Mouse (Mus musculus) left cerebral cortex, postnatal 36 days (tissue): Measurements from ENCODE around the gene Btbd35f3. TPM values are rescaled to one million over a fixed set of nuclear protein-coding genes. Genes with fewer than 3 reads are reported as not detected.
"Not testable (repeated sequence)": the region's sequence is repeated elsewhere in the genome, so short reads cannot be mapped to it uniquely, and the experiment has no call there.

Source experiments
- DNase-seq, 2 experiments: peaks; one replicate each; pipeline ENCODE4 v3.0.0; 2021 to 2022; ENCODE audit warnings: low spot score in 2 of 2, mixed read lengths in 1 of 2
- intact Hi-C: fragments of 180-260 bp; cut with DNase I; formaldehyde crosslinking; loops from one replicate; pipeline ENCODE4 v1.15.1; 2025
- total RNA-seq, 2 experiments: library from RNA; stranded (reverse); gene quantifications; 2 replicates each; pipeline ENCODE4 v1.2.3; 2021

Gene Btbd35f3
- not detected for total RNA-seq

- intact Hi-C loops: not testable (repeated sequence)
These were observed at the start of gene Btbd35f3 for GRCm38 (mm10) chrX:4037374-4037773. Btbd35f3 (plus strand) TSS chrX:4037674.

More at GRCm38 (mm10) chrX:4037374-4037773, at the start of gene Btbd35f3:
- not testable (repeated sequence) for DNase-seq

Other genes with a start within 250 kb of the Btbd35f3 start
- not detected for gene Btbd35f16, start 80.7 kb upstream of the Btbd35f3 start, total RNA-seq
- not detected for gene Btbd35f28, start 158.9 kb downstream of the Btbd35f3 start, total RNA-seq